Mouse (Mus musculus): ENCODE measurements around the gene Use1. TPM values are rescaled to one million over a fixed set of nuclear protein-coding genes. Genes with fewer than 3 reads are reported as not detected.

The Use1 gene
- polyA plus RNA-seq, 1 experiment from 2014 or later = 103 TPM

DNA sequence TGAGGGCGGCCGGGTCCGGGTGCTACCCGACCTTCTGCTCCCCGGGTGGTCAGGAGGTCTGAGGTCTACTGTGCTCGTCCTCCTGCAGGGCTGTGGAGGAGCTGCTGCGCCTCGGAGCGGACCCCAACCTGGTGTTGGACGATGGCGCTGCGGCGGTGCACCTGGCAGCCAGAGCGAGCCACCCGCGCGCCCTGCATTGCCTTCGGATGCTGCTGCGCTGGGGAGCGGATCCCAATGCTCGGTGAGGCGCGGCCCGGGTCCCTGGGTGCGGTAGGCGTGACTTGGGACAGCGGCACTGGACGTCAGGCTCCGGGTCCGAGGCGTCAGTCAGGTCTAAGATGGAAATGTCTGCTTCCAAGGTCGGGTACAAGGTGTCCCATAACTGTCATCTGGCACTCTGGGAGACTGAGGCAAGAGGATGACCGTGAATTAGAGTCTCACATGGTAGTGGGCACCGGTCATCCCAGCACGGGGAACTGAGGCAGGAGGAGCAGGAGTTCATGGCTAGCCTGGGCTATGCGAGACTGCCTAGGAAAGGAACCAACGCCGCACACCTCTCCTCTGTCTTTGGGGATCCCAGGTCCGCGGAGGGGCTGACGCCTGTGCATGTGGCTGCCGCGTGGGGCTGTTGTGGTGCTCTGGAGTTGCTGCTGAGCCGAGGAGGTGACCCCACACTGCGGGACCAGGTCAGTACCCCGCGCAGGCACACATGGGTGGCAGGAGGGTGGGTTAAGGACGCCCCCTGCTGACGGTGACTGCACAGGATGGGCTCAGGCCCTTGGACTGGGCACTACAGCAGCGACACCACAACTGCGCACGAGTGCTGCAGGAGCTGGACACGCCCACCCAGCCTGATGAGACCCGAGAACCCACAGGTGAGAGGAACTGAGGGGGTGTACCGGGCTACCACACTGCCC, 39.7 kb downstream of the Use1 start:
- under 1% methylated on average over 55 of the region's 55 CpGs for WGBS
- ATAC-seq (replicated peaks; ENCODE audit: low FRiP score) = peak; percentile 88
- peak overlapping the region; percentile 72 for H3K27ac ChIP-seq
- peaks cover 34% of the 10 kb centered on the region for H3K36me3 ChIP-seq
- peak overlapping the region; percentile 71 for H3K4me3 ChIP-seq (replicated peaks)
- peak overlapping the region; percentile 65 for H3K9ac ChIP-seq
- peaks cover 33% of the 10 kb centered on the region for H3K4me1 ChIP-seq
- H3K27me3 ChIP-seq = no peaks in the 10 kb centered on the region
- H3K4me2 ChIP-seq = peak overlapping the region; percentile 92
- no peaks in the 10 kb centered on the region for H3K9me3 ChIP-seq (replicated peaks)

DNA sequence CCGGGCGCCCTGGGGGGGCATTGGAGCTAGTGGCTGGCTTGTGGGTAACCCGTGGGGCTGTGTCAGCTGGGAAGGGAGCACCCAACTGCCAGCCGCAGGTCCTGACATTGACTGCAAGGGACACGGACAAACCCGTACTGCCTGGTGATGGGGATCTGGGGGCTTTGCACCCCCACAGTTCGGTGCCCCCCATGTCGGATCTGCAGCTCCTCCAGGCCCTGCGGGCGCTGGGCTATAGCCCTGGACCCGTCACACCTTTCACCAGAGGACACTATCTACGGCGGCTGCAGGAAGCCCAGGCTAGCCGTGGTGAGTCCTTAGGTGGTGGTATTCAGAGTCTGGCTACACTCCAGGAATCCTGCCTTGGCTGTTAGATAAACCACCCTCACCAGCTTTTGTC, 40.8 kb downstream of the Use1 start:
- H3K4me2 ChIP-seq = peak overlapping the region; percentile 92
- 92% methylated on average over 14 of the region's 14 CpGs for WGBS
- H3K36me3 ChIP-seq = peaks cover 34% of the 10 kb centered on the region
- H3K27me3 ChIP-seq = no peaks in the 10 kb centered on the region
- H3K4me3 ChIP-seq (replicated peaks) = peak overlapping the region; percentile 71
- H3K9me3 ChIP-seq (replicated peaks) = no peaks in the 10 kb centered on the region
- no peak overlapping the region for H3K9ac ChIP-seq
- no peak overlapping the region for H3K27ac ChIP-seq
- peaks cover 40% of the 10 kb centered on the region for H3K4me1 ChIP-seq
- ATAC-seq (replicated peaks; ENCODE audit: low FRiP score) = no peak

- Histone ChIP-seq H3K9me3 (replicated peaks) (no peaks in the 10 kb centered on the region), H3K4me1 (peaks cover 40% of the 10 kb centered on the region), H3K4me3 (replicated peaks) (no peak overlapping the region), H3K9ac (no peak overlapping the region), H3K36me3 (peaks cover 34% of the 10 kb centered on the region), H3K27ac (no peak overlapping the region), H3K27me3 (no peaks in the 10 kb centered on the region), H3K4me2 (no peak overlapping the region)
- WGBS = 94% methylated on average over 4 of the region's 4 CpGs
- ATAC-seq (replicated peaks; ENCODE audit: low FRiP score) = no peak
Measured at GRCm38 (mm10) chr8:71408231-71408630, 41.6 kb downstream of the Use1 start.

DNA sequence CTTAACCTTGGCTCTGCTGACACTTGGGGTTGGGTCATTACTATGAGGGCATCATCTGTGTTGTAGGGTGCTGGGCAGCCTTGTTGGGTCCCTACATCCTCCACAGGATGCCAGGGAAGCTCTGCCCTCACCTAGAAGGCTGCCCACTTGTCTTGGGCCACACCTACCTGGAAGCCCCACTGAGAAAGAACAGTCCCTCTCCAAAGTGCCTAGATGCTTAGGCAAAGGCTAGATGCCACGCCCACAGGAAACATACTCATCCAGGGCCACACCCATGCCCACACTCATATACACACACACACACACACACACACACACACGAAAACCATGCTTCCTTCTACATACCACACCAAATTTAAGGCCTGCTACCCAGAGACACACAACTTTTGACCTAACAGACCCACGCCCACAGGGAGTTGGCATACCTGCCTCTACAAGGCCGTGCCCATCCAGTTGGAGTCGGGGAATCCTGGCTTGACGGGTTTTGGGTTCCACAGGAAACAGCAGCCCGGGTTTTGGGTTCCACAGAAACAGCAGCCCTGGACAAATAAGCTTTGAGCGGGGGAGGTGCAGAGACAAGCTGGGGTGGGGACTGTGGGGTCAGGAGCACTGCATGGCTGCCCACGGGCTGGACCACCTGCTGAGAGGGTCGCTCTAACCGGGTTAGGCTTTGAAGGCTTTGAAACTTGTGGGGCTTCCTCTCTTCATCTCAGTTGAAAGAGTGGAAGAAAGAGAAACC, 45.1 kb downstream of the Use1 start:
- H3K9ac ChIP-seq = no peak overlapping the region
- no peak overlapping the region for H3K4me3 ChIP-seq (replicated peaks)
- H3K4me2 ChIP-seq = peak overlapping the region; percentile 35
- peaks cover 8% of the 10 kb centered on the region for H3K27me3 ChIP-seq
- H3K27ac ChIP-seq = no peak overlapping the region
- peaks cover 34% of the 10 kb centered on the region for H3K36me3 ChIP-seq
- H3K4me1 ChIP-seq = peaks cover 22% of the 10 kb centered on the region
- 30% methylated on average over 11 of the region's 11 CpGs for WGBS
- ATAC-seq (replicated peaks; ENCODE audit: low FRiP score) = 0 out of 2 replicates have a peak, but pooled peaks have one; percentile 54
- no peaks in the 10 kb centered on the region for H3K9me3 ChIP-seq (replicated peaks)

Other genes with a start within 250 kb of the Use1 start
- gene Myo9b, start 94.1 kb upstream of the Use1 start, polyA plus RNA-seq (2015; fragmentation: Nextera tagmentation; extraction: Ambion mirVana) = 20.6 and 23.6 TPM in 2 replicates
- 50.7 and 55.1 TPM in 2 replicates for gene Haus8, start 93.9 kb upstream of the Use1 start, polyA plus RNA-seq (2015; fragmentation: Nextera tagmentation; extraction: Ambion mirVana)
- 6.6 and 7.1 TPM in 2 replicates for gene Ocel1, start 4.5 kb downstream of the Use1 start, polyA plus RNA-seq (2015; fragmentation: Nextera tagmentation; extraction: Ambion mirVana)
- gene Nr2f6, start 15.1 kb downstream of the Use1 start, polyA plus RNA-seq (2015; fragmentation: Nextera tagmentation; extraction: Ambion mirVana) = 96.1 and 99.9 TPM in 2 replicates
- gene Ushbp1, start 29.0 kb downstream of the Use1 start, polyA plus RNA-seq (2015; fragmentation: Nextera tagmentation; extraction: Ambion mirVana) = 19.1 and 22.3 TPM in 2 replicates
- gene Babam1, start 30.0 kb downstream of the Use1 start, polyA plus RNA-seq (2015; fragmentation: Nextera tagmentation; extraction: Ambion mirVana) = 117 and 118 TPM in 2 replicates
- 46.7 and 57.1 TPM in 2 replicates for gene Ankle1, start 39.2 kb downstream of the Use1 start, polyA plus RNA-seq (2015; fragmentation: Nextera tagmentation; extraction: Ambion mirVana)
- gene Abhd8, start 96.8 kb downstream of the Use1 start, polyA plus RNA-seq (2015; fragmentation: Nextera tagmentation; extraction: Ambion mirVana) = 42.8 and 47.0 TPM in 2 replicates
- gene Mrpl34, start 98.1 kb downstream of the Use1 start, polyA plus RNA-seq (2015; fragmentation: Nextera tagmentation; extraction: Ambion mirVana) = 178 and 198 TPM in 2 replicates
- gene Dda1, start 102.4 kb downstream of the Use1 start, polyA plus RNA-seq (2015; fragmentation: Nextera tagmentation; extraction: Ambion mirVana) = 98.1 and 106 TPM in 2 replicates
- 1.4 and 2.0 TPM in 2 replicates for gene Ano8, start 119.1 kb downstream of the Use1 start, polyA plus RNA-seq (2015; fragmentation: Nextera tagmentation; extraction: Ambion mirVana)
- gene Gtpbp3, start 121.3 kb downstream of the Use1 start, polyA plus RNA-seq (2015; fragmentation: Nextera tagmentation; extraction: Ambion mirVana) = 21.3 and 22.9 TPM in 2 replicates
- gene Plvap, start 144.9 kb downstream of the Use1 start, polyA plus RNA-seq (2015; fragmentation: Nextera tagmentation; extraction: Ambion mirVana) = 136 and 143 TPM in 2 replicates
- gene Ccdc194, start 158.9 kb downstream of the Use1 start, polyA plus RNA-seq (2015; fragmentation: Nextera tagmentation; extraction: Ambion mirVana) = 0.52 and 1.2 TPM in 2 replicates
- 50.2 and 53.0 TPM in 2 replicates for gene Bst2, start 170.6 kb downstream of the Use1 start, polyA plus RNA-seq (2015; fragmentation: Nextera tagmentation; extraction: Ambion mirVana)
- 98.3 and 99.8 TPM in 2 replicates for gene Mvb12a, start 176.1 kb downstream of the Use1 start, polyA plus RNA-seq (2015; fragmentation: Nextera tagmentation; extraction: Ambion mirVana)
- gene Tmem221, start 192.0 kb downstream of the Use1 start, polyA plus RNA-seq (2015; fragmentation: Nextera tagmentation; extraction: Ambion mirVana) = 10.6 and 12.8 TPM in 2 replicates
- gene Nxnl1, start 199.8 kb downstream of the Use1 start, polyA plus RNA-seq (2015; fragmentation: Nextera tagmentation; extraction: Ambion mirVana) = 0.18 and 0.36 TPM in 2 replicates
- gene Slc27a1, start 202.0 kb downstream of the Use1 start, polyA plus RNA-seq (2015; fragmentation: Nextera tagmentation; extraction: Ambion mirVana) = 44.5 and 45.3 TPM in 2 replicates
- gene Pgls, start 225.3 kb downstream of the Use1 start, polyA plus RNA-seq (2015; fragmentation: Nextera tagmentation; extraction: Ambion mirVana) = 232 and 247 TPM in 2 replicates
- 4.7 and 5.6 TPM in 2 replicates for gene Fam129c, start 230.8 kb downstream of the Use1 start, polyA plus RNA-seq (2015; fragmentation: Nextera tagmentation; extraction: Ambion mirVana)
- gene Colgalt1, start 244.2 kb downstream of the Use1 start, polyA plus RNA-seq (2015; fragmentation: Nextera tagmentation; extraction: Ambion mirVana) = 67.7 and 78.0 TPM in 2 replicates